Mouse (Mus musculus): ENCODE data around the gene AA986860. TPM values are rescaled to one million over a fixed set of nuclear protein-coding genes. Genes with fewer than 3 reads are reported as not detected.

AA986860 gene
- 0.42 TPM in 2 replicates for polyA plus RNA-seq (2016; fragmentation: Nextera tagmentation; extraction: Ambion mirVana)

DNA sequence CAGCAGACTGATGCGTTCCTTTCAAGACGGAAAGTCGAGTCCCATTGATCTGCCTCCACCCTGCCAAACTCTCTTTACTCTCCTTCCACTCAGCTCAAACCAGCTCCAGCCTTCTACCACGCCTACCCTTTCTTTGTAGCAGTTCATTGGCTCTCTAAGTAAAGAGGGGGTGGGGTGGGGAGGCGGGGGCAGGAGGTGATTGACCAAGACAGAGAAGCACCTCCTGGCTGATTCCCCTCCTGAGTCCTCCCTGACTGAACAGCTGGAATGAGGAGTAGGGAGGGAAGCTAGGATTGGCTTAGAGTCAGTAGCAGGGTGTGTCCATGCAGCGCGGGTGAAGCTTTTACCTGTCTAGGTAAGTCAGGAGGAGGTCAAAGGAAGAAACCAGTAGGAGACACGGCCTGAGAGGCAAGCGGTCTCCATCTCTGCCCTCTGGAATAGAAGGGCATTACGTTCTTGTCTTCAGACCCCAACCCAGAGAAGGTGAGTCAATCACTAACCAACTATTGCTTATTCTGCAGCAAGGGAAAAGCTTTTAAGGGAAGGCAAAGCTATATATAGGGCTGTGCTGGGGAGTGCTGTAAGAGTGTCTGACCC lies at the start of gene AA986860:
Gene AA986860 (plus strand): TSS at position 236 of the 597 bp plus-strand sequence.
- H3K4me3 ChIP-seq, result peak within 1 kb of the TSS; percentile 34
- no peaks in the 10 kb centered on the region for H3K36me3 ChIP-seq
- no peak within 1 kb of the TSS for H3K27ac ChIP-seq (replicated peaks)
- WGBS, result 5% methylated on average over 10 of the region's 10 CpGs
- peaks cover 10% of the 10 kb centered on the region for H3K4me1 ChIP-seq
- H3K27me3 ChIP-seq (ENCODE audit: low read depth, poor library complexity, severe bottlenecking), result no peaks in the 10 kb centered on the region
- H3K9me3 ChIP-seq (replicated peaks), result no peaks in the 10 kb centered on the region
- DNase-seq (ENCODE audit: low spot score), result peak; percentile 51

- Histone ChIP-seq H3K27ac (replicated peaks) (no peak overlapping the region), H3K4me1 (no peaks in the 10 kb centered on the region), H3K4me3 (no peak overlapping the region), H3K9me3 (replicated peaks) (no peaks in the 10 kb centered on the region), H3K36me3 (no peaks in the 10 kb centered on the region), H3K27me3 (ENCODE audit: low read depth, poor library complexity, severe bottlenecking) (no peaks in the 10 kb centered on the region)
- no peak for DNase-seq (ENCODE audit: low spot score)
- WGBS, result 45% methylated on average over 1 of the region's 1 CpGs
Measured at GRCm38 (mm10) chr1:130683905-130684304, 47.9 kb upstream of the AA986860 start.

DNA sequence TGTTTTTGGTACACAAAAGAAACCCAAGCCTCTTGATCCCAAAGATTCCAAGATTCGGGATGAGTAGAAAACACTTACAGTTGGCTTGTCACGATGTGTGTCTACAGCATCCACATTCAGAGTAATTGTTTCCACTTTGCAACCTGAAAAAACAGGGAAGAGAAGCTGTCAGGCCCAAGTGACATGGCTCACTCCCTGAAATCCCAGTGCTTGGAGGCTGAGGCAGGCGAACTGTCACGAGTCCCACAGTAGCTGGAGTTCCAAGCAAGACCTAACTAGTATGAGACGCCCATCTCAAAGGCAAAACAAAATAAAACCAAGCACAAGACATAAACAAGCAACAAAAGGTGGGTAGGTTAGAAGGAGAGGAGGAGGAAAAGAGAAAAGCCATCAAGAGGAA lies 33.2 kb upstream of the AA986860 start:
- H3K36me3 ChIP-seq, result peaks cover 54% of the 10 kb centered on the region
- H3K4me1 ChIP-seq, result no peaks in the 10 kb centered on the region
- no peak overlapping the region for H3K27ac ChIP-seq (replicated peaks)
- H3K4me3 ChIP-seq, result no peak overlapping the region
- no peak for DNase-seq (ENCODE audit: low spot score)
- no peaks in the 10 kb centered on the region for H3K27me3 ChIP-seq (ENCODE audit: low read depth, poor library complexity, severe bottlenecking)
- WGBS, result 93% methylated on average over 5 of the region's 5 CpGs
- no peaks in the 10 kb centered on the region for H3K9me3 ChIP-seq (replicated peaks)

- Histone ChIP-seq H3K4me1 (no peaks in the 10 kb centered on the region), H3K9me3 (replicated peaks) (no peaks in the 10 kb centered on the region), H3K36me3 (peaks cover 54% of the 10 kb centered on the region), H3K27ac (replicated peaks) (no peak overlapping the region), H3K27me3 (ENCODE audit: low read depth, poor library complexity, severe bottlenecking) (no peaks in the 10 kb centered on the region), H3K4me3 (no peak overlapping the region)
- WGBS, result 93% methylated on average over 10 of the region's 10 CpGs
- no peak for DNase-seq (ENCODE audit: low spot score)
Measured at GRCm38 (mm10) chr1:130699937-130700633, 31.7 kb upstream of the AA986860 start.

DNA sequence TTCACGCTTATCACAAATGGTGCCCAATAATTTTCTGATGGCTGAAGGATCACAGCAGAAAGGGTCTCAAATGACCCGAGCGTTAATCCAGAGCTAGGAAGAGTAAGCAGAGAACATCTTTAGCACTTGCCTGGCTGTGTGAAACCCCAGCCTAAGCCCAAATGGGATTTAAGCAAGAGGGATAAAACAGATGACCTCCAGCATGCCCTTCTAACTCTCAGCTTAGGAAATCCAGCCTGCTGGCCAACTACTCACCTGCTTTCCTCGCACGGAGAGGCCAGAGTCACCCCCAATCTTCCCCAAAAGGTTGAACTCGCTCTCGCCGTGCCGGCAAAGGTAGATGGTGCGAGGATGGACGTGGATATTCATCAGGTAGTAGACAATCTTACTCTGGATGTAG lies 29.8 kb upstream of the AA986860 start:
- 92% methylated on average over 11 of the region's 11 CpGs for WGBS
- Histone ChIP-seq H3K4me1 (no peaks in the 10 kb centered on the region), H3K27ac (replicated peaks) (no peak overlapping the region), H3K9me3 (replicated peaks) (no peaks in the 10 kb centered on the region), H3K36me3 (peaks cover 71% of the 10 kb centered on the region), H3K4me3 (no peak overlapping the region), H3K27me3 (ENCODE audit: low read depth, poor library complexity, severe bottlenecking) (no peaks in the 10 kb centered on the region)
- DNase-seq (ENCODE audit: low spot score), result no peak

DNA sequence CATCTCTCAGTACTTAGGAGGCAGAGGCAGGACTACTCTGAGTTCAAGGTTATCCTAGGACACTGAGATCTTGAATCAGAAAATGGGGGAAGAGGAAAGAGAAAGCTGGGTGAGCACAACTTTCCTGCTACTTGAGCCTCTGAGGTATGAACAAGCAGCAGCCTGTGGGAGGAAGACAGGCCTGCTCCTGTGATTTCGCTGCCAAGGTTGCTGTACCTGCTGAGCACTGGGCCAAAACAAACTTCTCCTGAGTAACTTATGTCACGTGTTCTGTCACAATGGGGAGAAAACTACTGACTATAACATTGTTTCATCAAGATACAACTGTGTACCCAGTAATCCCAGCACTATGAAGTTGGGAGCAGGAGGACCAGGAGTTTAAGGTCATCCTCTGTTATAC lies 28.2 kb upstream of the AA986860 start:
- no peak for DNase-seq (ENCODE audit: low spot score)
- no peaks in the 10 kb centered on the region for H3K4me1 ChIP-seq
- H3K27me3 ChIP-seq (ENCODE audit: low read depth, poor library complexity, severe bottlenecking), result no peaks in the 10 kb centered on the region
- peaks cover 67% of the 10 kb centered on the region for H3K36me3 ChIP-seq
- WGBS, result 78% methylated on average over 2 of the region's 2 CpGs
- H3K9me3 ChIP-seq (replicated peaks), result no peaks in the 10 kb centered on the region
- H3K27ac ChIP-seq (replicated peaks), result no peak overlapping the region
- H3K4me3 ChIP-seq, result no peak overlapping the region

DNA sequence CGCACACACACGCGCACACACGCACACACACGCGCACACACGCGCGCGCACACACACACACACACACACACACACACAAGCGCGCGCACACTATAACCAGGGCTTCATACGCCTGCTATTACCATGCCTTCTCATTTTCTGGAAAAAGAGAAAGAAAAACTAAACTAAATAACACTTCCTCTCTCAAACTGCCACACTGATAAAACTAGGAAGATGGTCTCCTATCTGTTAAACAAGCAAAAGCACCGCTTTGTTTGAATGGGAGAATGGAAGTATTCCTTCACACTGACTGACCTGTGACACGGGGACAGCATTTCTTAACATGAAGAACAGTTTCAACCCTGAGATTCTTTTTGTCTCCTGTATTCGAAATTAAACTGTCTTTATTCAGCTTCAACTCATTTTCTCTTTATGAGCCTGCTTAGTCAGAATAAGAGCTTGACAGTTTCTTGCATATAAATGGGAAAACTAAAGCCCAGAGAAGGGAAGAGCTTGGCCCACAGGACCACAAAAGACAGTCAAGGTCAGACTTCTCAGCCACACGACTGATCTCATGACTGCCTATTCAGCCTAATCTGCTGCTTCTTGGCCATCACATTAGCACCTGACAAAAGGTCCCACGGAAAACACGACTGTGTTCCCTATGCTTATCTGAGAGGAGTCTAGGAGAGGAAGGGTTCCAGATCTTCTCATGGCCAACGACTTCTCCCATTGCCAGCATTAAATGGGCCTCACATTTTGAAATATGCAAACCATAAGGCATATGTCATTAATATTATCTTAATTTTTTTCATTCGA lies 21.3 kb upstream of the AA986860 start:
- no peak for DNase-seq (ENCODE audit: low spot score)
- H3K27me3 ChIP-seq (ENCODE audit: low read depth, poor library complexity, severe bottlenecking), result peaks cover 23% of the 10 kb centered on the region

DNA sequence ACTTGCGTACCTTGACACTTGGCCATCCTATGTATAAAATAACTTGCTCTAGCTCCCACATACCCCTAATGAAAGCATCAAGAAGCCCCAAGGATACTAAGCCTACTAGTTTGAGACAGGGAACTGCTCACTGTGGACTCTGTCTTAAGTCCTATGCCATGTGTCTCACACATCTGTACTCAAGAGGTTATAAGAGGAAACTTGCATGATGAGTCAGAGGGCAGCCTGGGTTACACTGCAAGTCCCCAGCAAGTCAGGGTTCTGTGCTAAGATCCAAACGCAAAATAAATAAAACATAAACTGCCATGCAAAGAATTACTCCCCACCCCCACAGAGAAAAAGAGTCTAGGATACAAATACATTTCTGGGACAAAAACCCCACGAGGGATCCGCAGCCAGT lies 17.7 kb upstream of the AA986860 start:
- peaks cover 23% of the 10 kb centered on the region for H3K4me1 ChIP-seq
- WGBS, result 78% methylated on average over 4 of the region's 4 CpGs
- peaks cover 5% of the 10 kb centered on the region for H3K36me3 ChIP-seq
- H3K27ac ChIP-seq (replicated peaks), result no peak overlapping the region
- peaks cover 24% of the 10 kb centered on the region for H3K27me3 ChIP-seq (ENCODE audit: low read depth, poor library complexity, severe bottlenecking)
- no peak overlapping the region for H3K4me3 ChIP-seq
- DNase-seq (ENCODE audit: low spot score), result no peak
- H3K9me3 ChIP-seq (replicated peaks), result no peaks in the 10 kb centered on the region

More for the DNA sequence above, 21.3 kb upstream of the AA986860 start:
- 93% methylated on average over 22 of the region's 22 CpGs for WGBS
- H3K36me3 ChIP-seq, result peaks cover 27% of the 10 kb centered on the region
- peaks cover 6% of the 10 kb centered on the region for H3K4me1 ChIP-seq
- H3K4me3 ChIP-seq, result no peak overlapping the region
- no peak overlapping the region for H3K27ac ChIP-seq (replicated peaks)
- no peaks in the 10 kb centered on the region for H3K9me3 ChIP-seq (replicated peaks)

DNA sequence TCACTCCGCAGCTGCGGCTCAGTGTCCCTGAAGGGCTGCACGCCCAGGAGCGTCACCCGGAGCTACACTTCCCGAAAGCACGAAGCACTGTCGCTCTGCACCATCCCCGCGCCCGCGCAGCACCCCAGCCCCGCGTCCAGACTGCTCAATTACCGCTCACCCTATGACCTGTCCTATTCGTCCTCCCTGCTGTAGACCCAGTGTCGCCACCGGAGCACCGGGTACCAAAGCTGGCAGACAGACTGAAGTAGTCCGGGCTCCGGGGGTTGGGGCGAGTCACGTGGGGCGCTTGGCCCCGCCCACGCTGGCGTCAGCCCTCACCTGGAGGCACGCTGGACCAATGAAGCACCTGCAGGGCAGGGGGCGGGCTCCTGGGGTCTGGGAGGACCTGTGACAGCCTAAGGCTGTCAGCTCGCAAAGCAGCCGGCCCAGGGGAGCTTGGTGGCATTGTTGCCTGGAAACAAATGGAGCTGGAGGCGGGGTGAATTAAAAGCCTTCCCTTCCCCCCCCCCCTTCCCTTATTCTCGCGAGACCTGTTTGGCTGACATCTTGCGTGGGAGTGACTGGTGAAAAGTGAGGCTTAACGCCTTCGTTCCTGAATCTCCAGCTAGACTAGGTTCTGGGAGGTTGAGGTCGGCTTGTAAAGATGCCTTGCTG lies 16.1 kb upstream of the AA986860 start, which contains the start of gene Gm29427:
Gene Gm29427 (minus strand): TSS at position 239 of the 657 bp plus-strand sequence.
- Histone ChIP-seq H3K4me1 (peaks cover 27% of the 10 kb centered on the region), H3K27me3 (ENCODE audit: low read depth, poor library complexity, severe bottlenecking) (peaks cover 24% of the 10 kb centered on the region), H3K27ac (replicated peaks) (peak within 1 kb of the TSS; percentile 94), H3K9me3 (replicated peaks) (no peaks in the 10 kb centered on the region), H3K4me3 (peak within 1 kb of the TSS; percentile 82), H3K36me3 (peaks cover 16% of the 10 kb centered on the region)
- 1% methylated on average over 38 of the region's 38 CpGs for WGBS
- peak; percentile 83 for DNase-seq (ENCODE audit: low spot score)

GRCm38 (mm10) chr1:130716218-130716512 lies 15.6 kb upstream of the AA986860 start:
- peak overlapping the region; percentile 94 for H3K27ac ChIP-seq (replicated peaks)
- peaks cover 27% of the 10 kb centered on the region for H3K4me1 ChIP-seq
- H3K27me3 ChIP-seq (ENCODE audit: low read depth, poor library complexity, severe bottlenecking), result peaks cover 24% of the 10 kb centered on the region
- H3K9me3 ChIP-seq (replicated peaks), result no peaks in the 10 kb centered on the region
- 3% methylated on average over 3 of the region's 3 CpGs for WGBS
- H3K36me3 ChIP-seq, result peaks cover 16% of the 10 kb centered on the region
- H3K4me3 ChIP-seq, result peak overlapping the region; percentile 82
- no peak for DNase-seq (ENCODE audit: low spot score)

DNA sequence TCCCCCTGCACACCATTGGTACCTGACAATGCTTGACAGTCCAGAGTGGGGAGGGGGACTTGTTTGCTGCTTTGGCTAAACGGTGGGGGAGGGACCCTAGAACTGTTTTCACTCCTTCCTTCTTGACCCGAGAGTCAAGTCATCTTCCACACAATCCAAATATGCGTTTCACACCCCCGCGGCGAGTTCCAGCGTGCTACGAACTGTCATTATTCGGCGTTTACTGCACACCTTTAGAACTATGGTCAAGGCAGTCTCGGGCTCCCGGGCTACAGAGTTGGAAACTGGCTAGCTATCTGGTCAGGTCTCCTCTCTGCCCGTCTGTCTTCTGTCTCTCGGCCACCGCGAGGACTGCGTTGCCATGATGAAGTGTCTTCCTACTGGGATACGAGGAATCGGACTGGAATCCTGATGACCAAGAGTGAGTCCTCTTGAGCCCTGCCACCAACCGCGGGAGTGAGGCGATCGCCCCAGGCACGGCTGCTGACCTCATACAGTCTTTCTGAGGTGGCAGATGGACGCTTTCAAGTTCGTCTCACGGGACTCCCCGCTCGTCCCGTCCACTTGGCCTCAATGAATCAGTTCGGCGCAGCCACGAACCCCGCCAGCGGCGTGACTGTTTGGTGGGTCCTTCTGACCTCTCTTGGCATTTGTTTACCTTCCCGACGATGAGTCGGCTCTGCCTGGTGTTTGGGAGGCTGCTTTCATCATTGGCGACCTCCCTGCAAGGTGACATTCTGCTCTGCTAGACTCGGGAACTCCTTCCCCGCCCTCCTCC lies 15.1 kb upstream of the AA986860 start:
- H3K27me3 ChIP-seq (ENCODE audit: low read depth, poor library complexity, severe bottlenecking), result peaks cover 24% of the 10 kb centered on the region
- peak overlapping the region; percentile 94 for H3K27ac ChIP-seq (replicated peaks)
- no peaks in the 10 kb centered on the region for H3K9me3 ChIP-seq (replicated peaks)
- H3K4me1 ChIP-seq, result peaks cover 27% of the 10 kb centered on the region
- WGBS, result under 1% methylated on average over 42 of the region's 42 CpGs
- peak overlapping the region; percentile 82 for H3K4me3 ChIP-seq
- DNase-seq (ENCODE audit: low spot score), result no peak
- peaks cover 16% of the 10 kb centered on the region for H3K36me3 ChIP-seq

- Histone ChIP-seq H3K36me3 (peaks cover 18% of the 10 kb centered on the region), H3K4me3 (peak within 1 kb of the TSS; percentile 82), H3K27ac (replicated peaks) (peak within 1 kb of the TSS; percentile 94), H3K4me1 (peaks cover 27% of the 10 kb centered on the region), H3K9me3 (replicated peaks) (no peaks in the 10 kb centered on the region), H3K27me3 (ENCODE audit: low read depth, poor library complexity, severe bottlenecking) (peaks cover 24% of the 10 kb centered on the region)
- WGBS, result under 1% methylated on average over 54 of the region's 54 CpGs
- peak; percentile 90 for DNase-seq (ENCODE audit: low spot score)
Measured at GRCm38 (mm10) chr1:130717291-130717871, 14.4 kb upstream of the AA986860 start, which contains the start of gene Yod1. TSS of gene Yod1 (plus strand) at chr1:130717327.
